Mouse (Mus musculus) limb, embryonic 12.5 days (tissue): Measurements from ENCODE around the gene Serpinb2. TPM values are rescaled to one million over a fixed set of nuclear protein-coding genes. Genes with fewer than 3 reads are reported as not detected.

Experiments
- ATAC-seq: fragments of 200-750 bp; cut with Nextera tagmentation; 2 replicates; pipeline ENCODE4 v1.8.0; 2017; ENCODE audit warnings: low read depth, moderate TSS enrichment; ENCODE audit not compliant: insufficient number of reproducible peaks, insufficient read depth, low FRiP score, low TSS enrichment
- H3K27ac ChIP-seq: fragments of 300-500 bp; sonication (generic); 2 replicates; pipeline ENCODE4 v1.5.1; 2016; ENCODE audit warnings: mild to moderate bottlenecking, moderate library complexity
- H3K27me3 ChIP-seq: fragments of 300-500 bp; sonication (generic); 2 replicates; pipeline ENCODE4 v1.6.1; 2016; ENCODE audit warnings: mild to moderate bottlenecking, moderate library complexity
- H3K36me3 ChIP-seq: fragments of 300-500 bp; sonication (generic); 2 replicates; pipeline ENCODE4 v1.6.1; 2016; ENCODE audit warnings: mild to moderate bottlenecking, moderate library complexity
- H3K4me1 ChIP-seq: fragments of 300-500 bp; sonication (generic); replicated peaks from 2 replicates; pipeline ENCODE4 v1.6.1; 2016
- H3K4me2 ChIP-seq: fragments of 300-500 bp; sonication (generic); 2 replicates; pipeline ENCODE4 v1.6.1; 2016; ENCODE audit warnings: mild to moderate bottlenecking, moderate library complexity
- H3K4me3 ChIP-seq: fragments of 300-500 bp; sonication (generic); replicated peaks from 2 replicates; pipeline ENCODE4 v1.5.1; 2016; ENCODE audit warnings: mild to moderate bottlenecking
- H3K9ac ChIP-seq: fragments of 300-500 bp; sonication (generic); replicated peaks from 2 replicates; pipeline ENCODE4 v1.6.1; 2016; ENCODE audit warnings: mild to moderate bottlenecking, moderate library complexity
- H3K9me3 ChIP-seq: fragments of 300-500 bp; sonication (generic); 2 replicates; pipeline ENCODE4 v1.6.1; 2016; ENCODE audit warnings: mild to moderate bottlenecking, moderate library complexity
- WGBS: fragments of 180-500 bp; shearing (Covaris S2); methylation state at CpG from one replicate; pipeline ENCODE4 v1.1.7; 2016; 5-methylcytosine and 5-hydroxymethylcytosine counted together
- polyA plus RNA-seq: library from polyadenylated mRNA; unstranded; fragments of >200 nt; fragmentation: Nextera tagmentation; extraction: Ambion mirVana; gene quantifications from 2 replicates; pipeline ENCODE4 v1.2.1, GENCODE M21; 2016

The Serpinb2 gene
- polyA plus RNA-seq, 1 experiment from 2014 or later, result 0.16 TPM

- Histone ChIP-seq H3K4me1 (no peaks in the 10 kb centered on the region), H3K9me3 (no peaks in the 10 kb centered on the region)
- ATAC-seq, result no peak
Measured at GRCm38 (mm10) chr1:107583958-107584376, 72.7 kb downstream of the Serpinb2 start.

GRCm38 (mm10) chr1:107584932-107585331 is 73.7 kb downstream of the Serpinb2 start:
- ATAC-seq, result no peak
- 89% methylated on average over 3 of the region's 3 CpGs for WGBS
- Histone ChIP-seq H3K27ac (no peak overlapping the region), H3K36me3 (no peaks in the 10 kb centered on the region), H3K27me3 (no peaks in the 10 kb centered on the region), H3K9ac (no peak overlapping the region), H3K4me3 (no peak overlapping the region), H3K4me2 (no peak overlapping the region), H3K9me3 (no peaks in the 10 kb centered on the region), H3K4me1 (no peaks in the 10 kb centered on the region)

More at GRCm38 (mm10) chr1:107583958-107584376, 72.7 kb downstream of the Serpinb2 start:
- Histone ChIP-seq H3K4me2 (no peak overlapping the region), H3K36me3 (no peaks in the 10 kb centered on the region), H3K27ac (no peak overlapping the region), H3K9ac (no peak overlapping the region), H3K27me3 (no peaks in the 10 kb centered on the region), H3K4me3 (no peak overlapping the region)
- 57% methylated on average over 1 of the region's 1 CpGs for WGBS

Other genes starting within 250 kb of the Serpinb2 start
- gene Serpinb3b, start 233.1 kb upstream of the Serpinb2 start, polyA plus RNA-seq, result not detected in 2 replicates
- gene Serpinb3c, start 233.1 kb upstream of the Serpinb2 start, polyA plus RNA-seq, result not detected in 2 replicates
- 0.20 TPM in 1 of 2 replicates, not detected in the other for gene Serpinb11, start 150.2 kb upstream of the Serpinb2 start, polyA plus RNA-seq
- 0.24 TPM in 1 of 2 replicates, not detected in the other for gene Serpinb7, start 111.8 kb upstream of the Serpinb2 start, polyA plus RNA-seq
- 0.38 and 0.61 TPM in 2 replicates for gene Serpinb8, start 78.6 kb downstream of the Serpinb2 start, polyA plus RNA-seq